Mouse (Mus musculus) MEL (cell line): ENCODE data around the gene Larp1b.

Experiments used
- CHD1 ChIP-seq: IDR thresholded peaks from 2 replicates; pipeline ENCODE4 v1.6.1; 2012; ENCODE audit warnings: low read depth, mild to moderate bottlenecking, inconsistent platforms, low read length, improper control_type of control experiment
- MAX ChIP-seq: IDR thresholded peaks from 2 replicates; pipeline ENCODE4 v1.6.1; 2011; ENCODE audit warnings: low read length, improper control_type of control experiment
- POLR2A ChIP-seq, 2 experiments: IDR thresholded peaks; 2 replicates each; pipeline ENCODE4 v1.6.1; 2011 to 2012; ENCODE audit warnings: low read length in 2 of 2, mild to moderate bottlenecking in 2 of 2, control low read depth in 1 of 2, improper control_type of control experiment in 1 of 2, low read depth in 1 of 2, moderate library complexity in 1 of 2; ENCODE audit not compliant: control insufficient read depth in 1 of 2, insufficient read depth in 1 of 2, poor library complexity in 1 of 2
- TCF12 ChIP-seq: IDR thresholded peaks from 2 replicates; pipeline ENCODE4 v1.6.1; 2014; ENCODE audit warnings: low read depth, mild to moderate bottlenecking, inconsistent platforms, low read length, improper control_type of control experiment, moderate library complexity

DNA sequence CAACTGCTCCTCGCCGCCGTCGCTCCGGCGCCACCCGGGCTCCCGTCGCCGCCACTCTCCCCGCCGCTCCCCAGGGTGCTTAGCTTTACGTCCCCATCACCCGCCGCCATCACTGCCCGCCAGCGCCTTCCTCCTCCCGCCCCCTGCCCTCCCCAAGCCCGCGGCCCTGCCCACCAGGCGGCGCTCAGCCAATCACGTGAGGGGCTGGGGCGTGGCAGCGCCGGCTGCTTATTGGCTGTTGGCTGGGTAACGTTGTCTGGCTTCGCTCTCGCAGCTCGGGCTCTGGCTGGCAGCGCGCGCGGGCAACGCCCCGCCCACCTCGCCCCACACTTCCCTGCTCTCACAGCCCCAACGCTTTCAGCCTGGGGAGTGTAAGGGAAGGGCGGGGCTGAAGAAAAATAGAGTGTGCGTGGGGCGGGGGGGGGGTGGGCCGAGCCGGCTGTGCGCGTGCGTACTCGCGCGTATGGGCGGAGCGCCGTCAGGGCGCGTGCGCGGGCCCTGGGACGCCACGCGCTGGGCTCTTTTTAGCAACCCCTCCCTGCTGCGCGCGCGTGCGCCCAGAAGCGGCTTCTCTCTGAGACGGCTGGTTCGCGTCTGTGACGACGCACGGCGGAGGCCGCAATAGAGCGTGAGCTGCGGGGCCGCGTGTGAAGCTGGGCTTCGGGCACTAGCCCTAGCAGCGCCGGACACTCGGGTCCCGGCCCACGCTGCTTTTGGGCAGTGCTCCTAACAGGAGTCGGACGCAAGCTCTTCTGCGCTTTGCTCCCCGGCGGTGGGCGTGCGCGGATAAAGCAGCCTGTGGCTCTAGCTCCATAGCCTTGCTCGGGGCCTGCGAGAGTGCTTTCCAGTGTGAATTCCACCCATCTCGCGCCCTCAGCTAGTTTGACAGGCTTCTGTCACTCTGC, 133.5 kb downstream of the Larp1b start, which contains the start of gene Pgrmc2:
- TF ChIP-seq POLR2A (IDR thresholded peaks at IDR 0.05; ENCODE audit: control insufficient read depth in 1 of 2, insufficient read depth in 1 of 2, low read depth in 1 of 2, low read length in 2 of 2, poor library complexity in 1 of 2) (peak; percentile 97 to 98), MAX (peak; percentile 69), CHD1 (no peak), TCF12 (peak; percentile 33; the same call in 1 of the 2 replicates)
